Mouse (Mus musculus): ENCODE results near the gene Cep41.

DNA sequence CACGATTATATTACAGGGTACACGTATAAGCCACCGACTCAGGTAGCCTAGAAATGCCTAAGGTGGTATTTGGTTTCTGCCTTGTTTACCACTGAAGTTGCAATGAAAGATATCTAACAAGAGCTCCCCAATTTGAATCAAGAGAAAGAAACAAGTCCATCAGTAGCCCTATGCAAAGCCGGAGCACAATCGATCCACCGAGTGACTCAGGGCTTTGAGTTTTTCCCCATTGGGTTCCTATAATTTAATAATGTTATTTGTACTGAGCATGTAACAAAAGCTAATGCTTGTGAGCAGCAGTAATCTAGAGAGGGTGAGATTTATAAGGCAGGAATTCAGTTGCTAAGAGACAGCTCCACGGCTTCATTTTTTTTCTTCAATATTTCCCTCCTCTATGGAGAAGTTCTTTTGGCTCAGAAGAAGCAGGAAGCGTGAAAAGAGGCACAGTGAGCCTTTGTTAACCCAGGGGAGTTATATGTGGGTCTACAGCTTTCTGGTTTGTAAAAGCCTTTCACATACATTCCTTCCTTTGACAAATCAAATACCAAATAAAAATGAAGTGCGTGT lies 18.8 kb downstream of the Cep41 start:
- no peak for TF ChIP-seq CTCF (IDR thresholded peaks at IDR 0.05; ENCODE audit: borderline replicate concordance, extremely low read depth, insufficient read depth, insufficient read length)
- TF ChIP-seq POLR2A (IDR thresholded peaks at IDR 0.05; ENCODE audit: borderline replicate concordance, extremely low read depth, insufficient read depth, insufficient read length, poor library complexity, severe bottlenecking), result no peak
